Mouse (Mus musculus) hindbrain, postnatal 0 days (tissue): ENCODE results near the gene Cacnb2. TPM values are rescaled to one million over a fixed set of nuclear protein-coding genes. Genes with fewer than 3 reads are reported as not detected.
A peak's percentile ranks its signal among the peaks of the same experiment; 100 is the strongest.

Source experiments
- ATAC-seq: fragments of 200-750 bp; cut with Nextera tagmentation; 2 replicates; pipeline ENCODE4 v1.8.0; 2017; ENCODE audit warnings: mild to moderate bottlenecking, moderate TSS enrichment, moderate library complexity
- DNase-seq: peaks from one replicate; pipeline ENCODE4 v3.0.0-alpha.2; 2015; ENCODE audit warnings: low spot score
- H3K27ac ChIP-seq: fragments of 300-500 bp; sonication (generic); 2 replicates; pipeline ENCODE4 v1.5.1; 2014; ENCODE audit warnings: mild to moderate bottlenecking
- H3K27me3 ChIP-seq: fragments of 300-500 bp; sonication (generic); 2 replicates; pipeline ENCODE4 v1.6.1; 2014; ENCODE audit warnings: low read length, mixed read lengths; ENCODE audit not compliant: insufficient read depth
- H3K36me3 ChIP-seq: fragments of 300-500 bp; sonication (generic); 2 replicates; pipeline ENCODE4 v1.6.1; 2014; ENCODE audit warnings: low read length, mixed read lengths; ENCODE audit not compliant: insufficient read depth
- H3K4me1 ChIP-seq: fragments of 300-500 bp; sonication (generic); 2 replicates; pipeline ENCODE4 v1.6.1; 2014; ENCODE audit warnings: antibody characterized with exemption, low read length, mixed read lengths; ENCODE audit not compliant: insufficient read depth
- H3K4me2 ChIP-seq: fragments of 300-500 bp; sonication (generic); 2 replicates; pipeline ENCODE4 v1.6.1; 2014; ENCODE audit warnings: low read depth, mild to moderate bottlenecking, low read length, moderate library complexity, mixed read lengths
- H3K4me3 ChIP-seq: fragments of 300-500 bp; sonication (generic); 2 replicates; pipeline ENCODE4 v1.5.1; 2014; ENCODE audit warnings: low read length
- H3K9ac ChIP-seq: fragments of 300-500 bp; sonication (generic); replicated peaks from 2 replicates; pipeline ENCODE4 v1.6.1; 2014; ENCODE audit warnings: mild to moderate bottlenecking, low read length, moderate library complexity, mixed read lengths
- H3K9me3 ChIP-seq: fragments of 300-500 bp; sonication (generic); 2 replicates; pipeline ENCODE4 v1.6.1; 2016; ENCODE audit warnings: low read length, mixed read lengths
- CTCF ChIP-seq: IDR thresholded peaks from 2 replicates; pipeline ENCODE4 v1.5.1; 2016; ENCODE audit warnings: antibody characterized with exemption, control low read depth, low read depth
- WGBS: fragments of 180-500 bp; shearing (Covaris S2); extraction: QIAGEN DNeasy Blood & Tissue Kit; methylation state at CpG from one replicate; pipeline ENCODE4 v1.1.7; 2014; 5-methylcytosine and 5-hydroxymethylcytosine counted together
- polyA plus RNA-seq: library from polyadenylated mRNA; unstranded; fragments of >200 nt; fragmentation: Nextera tagmentation; extraction: Ambion mirVana; gene quantifications from 2 replicates; pipeline ENCODE4 v1.2.1, GENCODE M21; 2015
- total RNA-seq: library from RNA; depleted of rRNA; stranded (reverse); fragments of >200 nt; gene quantifications from 2 replicates; pipeline ENCODE4 v1.2.3, GENCODE M21; 2014

Gene Cacnb2
- total and polyA plus RNA-seq, 2 experiments from 2014 or later: 8.1 to 21.7 TPM

DNA sequence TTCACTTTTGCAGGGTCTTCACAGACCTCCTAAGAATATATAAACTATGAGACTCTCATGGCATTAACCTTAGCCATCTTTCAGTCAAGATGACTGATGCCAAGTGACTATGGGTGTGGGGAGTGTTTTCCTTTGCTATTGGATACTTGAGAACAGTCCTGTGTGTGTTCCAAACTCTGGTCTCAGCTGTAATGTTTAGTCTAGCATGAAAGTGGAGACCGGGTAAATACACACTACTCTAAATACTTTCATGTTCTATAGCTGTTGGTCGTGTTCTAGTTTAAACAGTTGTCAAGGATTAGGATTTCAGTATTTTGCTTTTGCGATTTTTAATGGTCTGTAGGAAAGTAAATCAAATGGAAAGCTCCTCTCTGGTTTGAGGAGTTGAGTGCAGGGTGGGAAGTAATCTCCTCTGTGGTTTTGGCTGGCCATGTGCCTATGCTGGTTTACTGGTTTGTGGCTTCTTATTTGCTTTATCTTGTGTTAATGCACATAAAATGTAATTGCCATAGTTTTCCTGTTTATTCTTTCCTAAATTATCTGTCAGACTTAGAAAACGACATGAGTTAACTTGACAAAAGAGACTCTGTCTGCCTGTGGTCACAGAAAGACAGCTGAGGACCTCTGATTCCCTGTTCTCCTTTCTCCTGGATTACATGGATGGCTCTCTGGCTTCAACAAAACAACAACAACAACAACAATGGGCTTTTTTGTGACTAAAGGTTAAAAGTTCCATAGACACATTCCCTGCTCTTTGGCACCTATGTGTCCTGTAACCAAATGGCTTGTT, 285.7 kb downstream of the Cacnb2 start:
- no peaks in the 10 kb centered on the region for H3K36me3 ChIP-seq
- no peak overlapping the region for H3K4me3 ChIP-seq
- DNase-seq (no peak), ATAC-seq (no peak)
- WGBS: 66% methylated on average over 4 of the region's 4 CpGs
- H3K4me1 ChIP-seq: no peaks in the 10 kb centered on the region
- TF ChIP-seq CTCF: no peak
- H3K27ac ChIP-seq: no peak overlapping the region
- H3K9me3 ChIP-seq: no peaks in the 10 kb centered on the region
- no peak overlapping the region for H3K4me2 ChIP-seq
- no peak overlapping the region for H3K9ac ChIP-seq
- H3K27me3 ChIP-seq: no peaks in the 10 kb centered on the region

GRCm38 (mm10) chr2:14903837-14904236, 300.9 kb downstream of the Cacnb2 start:
- Histone ChIP-seq H3K4me3 (no peak overlapping the region), H3K27ac (no peak overlapping the region), H3K9ac (no peak overlapping the region), H3K36me3 (no peaks in the 10 kb centered on the region), H3K4me1 (peaks cover 4% of the 10 kb centered on the region; the same call in 1 of the 2 replicates), H3K4me2 (no peak overlapping the region), H3K9me3 (no peaks in the 10 kb centered on the region), H3K27me3 (no peaks in the 10 kb centered on the region)
- TF ChIP-seq CTCF: no peak
- DNase-seq (no peak), ATAC-seq (no peak)
- 27% methylated on average over 3 of the region's 3 CpGs for WGBS

- no peak overlapping the region for H3K4me3 ChIP-seq
- no peak for TF ChIP-seq CTCF
These were observed 302.0 kb downstream of the Cacnb2 start for GRCm38 (mm10) chr2:14904865-14905264.

DNA sequence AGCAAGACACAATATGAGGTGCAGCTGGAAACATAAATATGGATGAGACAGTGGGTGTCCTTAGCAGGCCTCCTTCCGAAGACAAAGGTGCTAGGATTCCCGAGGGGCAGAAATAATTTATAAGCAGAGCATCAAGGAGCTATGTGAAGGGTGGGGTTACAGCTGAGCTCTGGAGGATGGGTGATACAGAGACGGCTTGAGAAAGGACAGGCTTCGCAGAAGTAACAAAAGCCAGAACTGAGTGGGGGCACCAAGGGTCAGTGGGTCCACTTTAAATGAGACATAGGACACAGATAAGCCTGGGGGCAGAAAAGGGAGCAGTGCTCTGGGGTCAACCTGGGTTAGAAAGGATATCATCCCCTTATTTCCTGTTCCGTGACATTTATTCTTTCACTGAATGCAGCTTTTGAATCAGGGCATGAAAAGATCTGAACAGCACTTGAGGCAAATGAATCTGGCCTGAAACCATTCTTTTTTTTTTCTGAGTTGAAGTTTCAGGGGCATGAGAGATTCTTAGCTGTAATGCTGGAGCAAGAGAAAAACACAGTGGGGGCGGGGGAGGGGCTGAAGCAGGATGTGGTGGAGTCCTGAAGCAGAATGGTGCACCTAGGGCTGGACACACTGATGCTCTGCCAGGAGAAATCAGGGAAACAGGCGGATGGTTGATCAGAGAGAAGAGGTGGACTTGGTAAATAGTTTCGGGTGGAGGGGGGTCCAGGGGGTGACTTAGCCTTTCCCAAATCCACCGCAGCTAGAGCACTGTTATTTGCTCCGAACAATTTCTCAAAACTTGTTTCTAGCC, 304.4 kb downstream of the Cacnb2 start:
- no peaks in the 10 kb centered on the region for H3K36me3 ChIP-seq
- 25% methylated on average over 10 of the region's 10 CpGs for WGBS
- DNase-seq (no peak), ATAC-seq (no peak)
- H3K4me3 ChIP-seq: no peak overlapping the region
- H3K4me1 ChIP-seq: peaks cover 4% of the 10 kb centered on the region; the same call in 1 of the 2 replicates
- TF ChIP-seq CTCF: no peak
- no peak overlapping the region for H3K4me2 ChIP-seq
- H3K9me3 ChIP-seq: no peaks in the 10 kb centered on the region
- H3K9ac ChIP-seq: no peak overlapping the region
- no peak overlapping the region; the same call in 1 of the 2 replicates for H3K27ac ChIP-seq
- no peaks in the 10 kb centered on the region for H3K27me3 ChIP-seq

More at GRCm38 (mm10) chr2:14904865-14905264, 302.0 kb downstream of the Cacnb2 start:
- Histone ChIP-seq H3K9me3 (no peaks in the 10 kb centered on the region), H3K9ac (no peak overlapping the region), H3K27ac (no peak overlapping the region), H3K4me1 (peaks cover 4% of the 10 kb centered on the region; the same call in 1 of the 2 replicates), H3K27me3 (no peaks in the 10 kb centered on the region), H3K4me2 (no peak overlapping the region), H3K36me3 (no peaks in the 10 kb centered on the region)
- DNase-seq (no peak), ATAC-seq (no peak)
- WGBS: 88% methylated on average over 2 of the region's 2 CpGs

GRCm38 (mm10) chr2:14917585-14918247, 314.8 kb downstream of the Cacnb2 start:
- Histone ChIP-seq H3K27ac (no peak overlapping the region), H3K4me3 (no peak overlapping the region), H3K36me3 (no peaks in the 10 kb centered on the region), H3K4me2 (no peak overlapping the region), H3K4me1 (no peaks in the 10 kb centered on the region), H3K9me3 (no peaks in the 10 kb centered on the region), H3K9ac (no peak overlapping the region), H3K27me3 (no peaks in the 10 kb centered on the region)
- 72% methylated on average over 3 of the region's 3 CpGs for WGBS
- TF ChIP-seq CTCF: no peak
- DNase-seq (peak; percentile 33), ATAC-seq (peak; percentile 78)

GRCm38 (mm10) chr2:14929866-14930265, 327.0 kb downstream of the Cacnb2 start:
- WGBS: 77% methylated on average over 3 of the region's 3 CpGs

More at GRCm38 (mm10) chr2:14929866-14930265, 327.0 kb downstream of the Cacnb2 start:
- no peak overlapping the region for H3K9ac ChIP-seq
- no peak for TF ChIP-seq CTCF
- H3K27me3 ChIP-seq: no peaks in the 10 kb centered on the region
- H3K4me2 ChIP-seq: no peak overlapping the region
- no peaks in the 10 kb centered on the region for H3K9me3 ChIP-seq
- no peak for ATAC-seq
- no peak overlapping the region for H3K4me3 ChIP-seq
- H3K27ac ChIP-seq: no peak overlapping the region
- H3K4me1 ChIP-seq: no peaks in the 10 kb centered on the region
- no peaks in the 10 kb centered on the region for H3K36me3 ChIP-seq
- DNase-seq: no peak
